Mouse (Mus musculus) limb, embryonic 14.5 days (tissue): Measurements from ENCODE around the gene Grm1. TPM values are rescaled to one million over a fixed set of nuclear protein-coding genes. Genes with fewer than 3 reads are reported as not detected.

ENCODE experiments used
- ATAC-seq: fragments of 200-750 bp; cut with Nextera tagmentation; 2 replicates; pipeline ENCODE4 v1.8.0; 2017; ENCODE audit warnings: low read depth, moderate number of reproducible peaks, moderate TSS enrichment; ENCODE audit not compliant: low FRiP score
- DNase-seq: peaks from one replicate; pipeline ENCODE4 v3.0.0-alpha.2; 2015; ENCODE audit warnings: low spot score
- H3K27ac ChIP-seq: fragments of 300-500 bp; sonication (generic); replicated peaks from 2 replicates; pipeline ENCODE4 v1.5.1; 2014; ENCODE audit warnings: low read depth, mild to moderate bottlenecking, low read length, moderate library complexity, mixed read lengths
- H3K27me3 ChIP-seq: fragments of 300-500 bp; sonication (generic); 2 replicates; pipeline ENCODE4 v1.6.1; 2014; ENCODE audit warnings: low read length, mixed read lengths; ENCODE audit not compliant: control insufficient read depth, insufficient read depth
- H3K36me3 ChIP-seq: fragments of 300-500 bp; sonication (generic); 2 replicates; pipeline ENCODE4 v1.6.1; 2014; ENCODE audit warnings: mild to moderate bottlenecking, low read length, moderate library complexity, mixed read lengths; ENCODE audit not compliant: control insufficient read depth, insufficient read depth
- H3K4me1 ChIP-seq: fragments of 300-500 bp; sonication (generic); 2 replicates; pipeline ENCODE4 v1.6.1; 2014; ENCODE audit warnings: antibody characterized with exemption, low read length, mixed read lengths; ENCODE audit not compliant: control insufficient read depth, insufficient read depth
- H3K4me2 ChIP-seq: fragments of 300-500 bp; sonication (generic); replicated peaks from 2 replicates; pipeline ENCODE4 v1.6.1; 2014; ENCODE audit warnings: low read depth, mild to moderate bottlenecking, low read length, moderate library complexity; ENCODE audit not compliant: severe bottlenecking
- H3K4me3 ChIP-seq: fragments of 300-500 bp; sonication (generic); replicated peaks from 2 replicates; pipeline ENCODE4 v1.5.1; 2014; ENCODE audit warnings: low read length
- H3K9ac ChIP-seq: fragments of 300-500 bp; sonication (generic); 2 replicates; pipeline ENCODE4 v1.6.1; 2014; ENCODE audit warnings: mild to moderate bottlenecking, low read depth, low read length, moderate library complexity; ENCODE audit not compliant: severe bottlenecking
- H3K9me3 ChIP-seq: fragments of 300-500 bp; sonication (generic); 2 replicates; pipeline ENCODE4 v1.6.1; 2016; ENCODE audit warnings: low read length; ENCODE audit not compliant: control insufficient read depth
- POLR2A ChIP-seq: fragments of 200-500 bp; IDR thresholded peaks from 2 replicates; pipeline ENCODE4 v1.8.0; 2012; ENCODE audit warnings: inconsistent platforms, mild to moderate bottlenecking, moderate library complexity, borderline replicate concordance; ENCODE audit not compliant: insufficient read depth, insufficient read length; ENCODE audit errors: extremely low read depth
- WGBS: fragments of 180-500 bp; shearing (Covaris S2); extraction: QIAGEN DNeasy Blood & Tissue Kit; methylation state at CpG from one replicate; pipeline ENCODE4 v1.1.7; 2014; 5-methylcytosine and 5-hydroxymethylcytosine counted together
- polyA plus RNA-seq, 2 experiments: library from polyadenylated mRNA; depleted of rRNA in 1 of 2; stranded (reverse) in 1 of 2; unstranded in 1 of 2; fragments of >200 nt; fragmentation: Nextera tagmentation in 1 of 2; extraction: Ambion mirVana in 1 of 2; gene quantifications; 2 replicates each; pipeline versions ENCODE4 v1.2.1 to v1.2.3; 2012 to 2014

Gene Grm1
- polyA plus RNA-seq (2012; rRNA removed): 0.08 TPM in 2 replicates
- polyA plus RNA-seq (2014; fragmentation: Nextera tagmentation; extraction: Ambion mirVana): 0.11 and 0.19 TPM in 2 replicates

DNA sequence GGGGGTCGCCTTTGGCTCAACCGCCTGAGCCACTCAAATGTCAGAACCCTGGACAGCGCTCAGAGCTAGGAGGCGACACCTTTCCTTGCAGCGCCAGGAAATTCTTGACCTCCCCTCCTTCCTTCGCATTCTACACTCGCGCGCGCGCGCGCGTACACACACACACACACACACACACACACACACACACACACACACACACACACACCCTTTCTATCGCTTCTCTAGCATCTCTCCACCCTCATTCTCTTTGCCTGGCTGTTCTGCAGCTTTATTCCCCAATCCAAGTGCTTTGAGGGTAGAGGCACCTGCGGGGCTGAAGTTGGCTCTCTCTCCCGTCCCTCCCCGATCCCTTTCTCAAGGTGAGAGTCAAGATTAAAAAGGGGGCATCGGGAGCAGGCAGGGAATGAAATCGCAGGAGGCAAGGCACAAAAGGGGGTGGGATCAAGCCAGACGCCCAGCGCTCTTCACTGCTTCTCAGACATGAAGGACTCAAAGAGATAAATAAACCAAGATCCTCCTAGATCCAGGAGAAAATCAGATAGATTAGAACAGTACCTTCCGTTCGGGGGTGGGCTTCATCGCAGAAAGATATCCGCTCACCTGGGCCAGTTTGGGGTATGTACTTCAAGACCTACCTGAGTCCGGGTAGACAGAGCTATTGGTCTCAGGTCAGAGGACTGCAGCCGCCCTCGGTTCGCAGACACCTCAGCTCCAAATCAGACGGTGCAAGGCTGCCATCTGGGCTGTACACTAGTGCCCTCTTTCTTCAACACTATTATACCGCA lies at the start of gene Grm1:
Gene Grm1, minus strand, starts transcription at position 746 of the 788 bp plus-strand sequence.
- Histone ChIP-seq H3K4me3 (no peak within 1 kb of the TSS), H3K4me1 (no peaks in the 10 kb centered on the region), H3K9me3 (no peaks in the 10 kb centered on the region), H3K9ac (no peak within 1 kb of the TSS), H3K36me3 (no peaks in the 10 kb centered on the region), H3K27me3 (peaks cover 36% of the 10 kb centered on the region), H3K4me2 (no peak within 1 kb of the TSS), H3K27ac (no peak within 1 kb of the TSS)
- DNase-seq (peak; percentile 63), ATAC-seq (no peak)
- no peak for TF ChIP-seq POLR2A
- WGBS: 3% methylated on average over 26 of the region's 32 CpGs

DNA sequence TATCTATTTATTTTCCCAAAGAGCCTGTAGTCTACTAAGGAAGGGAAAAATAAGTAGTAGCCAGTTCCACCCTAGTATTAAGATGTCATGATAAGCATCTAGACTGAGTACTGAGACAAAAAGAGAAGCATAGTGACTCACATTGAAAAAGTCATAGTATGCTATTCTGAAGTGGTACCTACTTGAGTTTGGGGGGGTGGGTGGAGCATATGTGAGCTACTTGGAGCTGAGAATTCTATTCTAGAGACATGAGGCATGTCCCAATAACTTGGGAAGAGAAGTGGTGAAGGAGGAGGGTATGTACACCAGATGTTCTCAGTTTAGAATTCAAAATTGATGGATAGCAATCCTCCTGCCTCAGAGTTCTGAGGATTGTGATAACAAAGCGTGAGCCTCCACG lies 39.6 kb upstream of the Grm1 start:
- Histone ChIP-seq H3K9me3 (no peaks in the 10 kb centered on the region), H3K4me3 (no peak overlapping the region), H3K27ac (no peak overlapping the region), H3K36me3 (no peaks in the 10 kb centered on the region), H3K27me3 (no peaks in the 10 kb centered on the region), H3K4me1 (no peaks in the 10 kb centered on the region), H3K4me2 (no peak overlapping the region), H3K9ac (no peak overlapping the region)
- 80% methylated on average over 2 of the region's 2 CpGs for WGBS
- DNase-seq (no peak), ATAC-seq (no peak)
- no peak for TF ChIP-seq POLR2A

DNA sequence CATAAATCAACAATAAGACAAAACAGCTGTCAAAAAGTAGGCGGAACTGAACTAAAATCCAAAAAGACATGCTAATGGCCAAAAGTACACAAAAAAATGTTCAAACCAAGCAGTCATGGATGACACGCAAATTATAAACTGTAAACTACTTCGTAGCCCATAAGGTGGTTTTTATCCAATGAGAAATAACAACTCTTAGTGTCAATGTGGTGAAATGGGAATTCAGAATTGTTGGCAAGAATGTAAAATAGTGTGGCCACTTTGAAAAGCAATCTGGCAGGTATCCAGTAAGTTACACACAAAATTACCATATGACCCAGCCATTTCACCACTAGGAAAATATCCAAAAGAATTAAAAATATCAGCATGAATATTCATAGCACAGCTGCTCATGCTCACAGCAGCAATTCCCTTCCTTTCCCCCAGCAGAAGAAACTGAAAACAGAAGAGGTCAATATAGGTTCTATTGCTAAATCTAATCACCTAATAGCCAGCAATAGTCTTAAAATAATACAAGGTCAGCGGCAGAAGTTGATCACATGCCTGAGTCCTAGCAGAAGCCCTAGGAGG lies 16.4 kb upstream of the Grm1 start:
- DNase-seq (no peak), ATAC-seq (no peak)
- Histone ChIP-seq H3K27ac (no peak overlapping the region), H3K4me2 (no peak overlapping the region), H3K36me3 (no peaks in the 10 kb centered on the region), H3K4me3 (no peak overlapping the region), H3K9ac (no peak overlapping the region), H3K9me3 (no peaks in the 10 kb centered on the region), H3K4me1 (no peaks in the 10 kb centered on the region), H3K27me3 (no peaks in the 10 kb centered on the region)
- TF ChIP-seq POLR2A: no peak
- 87% methylated on average over 4 of the region's 4 CpGs for WGBS

DNA sequence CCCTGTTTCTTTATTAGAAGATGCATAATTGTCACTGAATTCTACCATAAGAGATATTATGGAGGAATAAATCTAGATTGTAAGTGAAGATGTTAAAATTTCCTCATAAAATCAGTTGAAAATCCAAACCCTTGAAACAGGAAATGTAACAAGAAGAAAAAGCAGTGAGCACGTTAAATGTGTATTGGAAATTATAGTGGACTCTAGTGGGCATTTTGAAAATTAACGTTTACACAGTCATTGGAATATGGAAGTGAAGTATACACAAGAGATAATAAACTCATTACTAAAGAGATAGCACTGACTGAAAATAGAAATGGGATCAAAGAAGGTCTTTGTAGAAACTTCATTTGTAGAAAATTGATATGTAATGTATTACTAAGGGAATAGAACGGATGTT lies 4.2 kb upstream of the Grm1 start:
- H3K4me3 ChIP-seq: no peak overlapping the region
- ATAC-seq (no peak), DNase-seq (no peak)
- no peak overlapping the region for H3K27ac ChIP-seq
- 83% methylated on average over 3 of the region's 3 CpGs for WGBS
- H3K27me3 ChIP-seq: peaks cover 16% of the 10 kb centered on the region
- H3K4me2 ChIP-seq: no peak overlapping the region
- no peak for TF ChIP-seq POLR2A
- H3K36me3 ChIP-seq: no peaks in the 10 kb centered on the region
- H3K9me3 ChIP-seq: no peaks in the 10 kb centered on the region
- no peaks in the 10 kb centered on the region for H3K4me1 ChIP-seq
- no peak overlapping the region for H3K9ac ChIP-seq

DNA sequence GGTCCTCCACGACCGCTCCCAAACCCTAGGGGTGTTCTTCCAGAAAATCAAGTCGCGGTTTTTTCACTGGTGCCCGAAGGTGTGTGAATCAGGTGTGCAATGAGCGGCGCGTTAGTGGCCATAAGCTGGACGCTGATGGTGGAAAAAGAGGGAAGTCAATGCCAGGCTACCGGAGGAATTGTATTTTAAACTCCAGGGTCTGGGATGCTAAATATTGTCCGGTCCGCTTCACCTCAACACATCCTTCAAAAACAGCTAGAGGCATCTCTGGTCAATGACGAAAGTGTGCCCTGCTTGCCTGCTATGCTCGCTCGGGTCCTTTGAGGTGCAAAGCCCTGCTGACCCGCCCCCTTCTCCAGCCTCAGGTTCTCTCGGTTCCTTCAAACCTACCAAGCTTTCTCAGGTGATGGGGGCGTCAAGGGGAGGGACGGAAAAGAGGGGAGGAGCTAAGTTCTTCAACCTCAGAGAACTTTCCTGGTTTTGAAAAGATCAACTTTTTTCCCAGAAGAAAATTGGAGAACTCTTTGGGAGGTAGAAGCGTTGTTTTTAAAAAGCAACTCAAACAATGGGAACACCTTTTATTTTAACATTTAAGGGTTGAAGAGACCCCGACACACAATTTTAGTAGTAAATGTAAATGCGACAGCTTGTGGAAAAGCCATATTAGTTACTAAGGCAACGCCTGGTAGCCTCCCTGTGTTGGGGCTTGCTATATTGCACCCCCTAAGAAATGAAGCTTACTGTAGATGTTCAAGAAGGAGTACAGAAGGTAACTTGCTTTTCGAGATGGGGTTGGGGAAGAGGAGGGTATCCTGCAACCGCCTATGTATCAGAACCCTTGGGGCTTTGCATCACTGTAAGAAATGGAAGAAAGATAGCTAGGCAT lies 1.2 kb downstream of the Grm1 start:
- no peak overlapping the region for H3K4me2 ChIP-seq
- 11% methylated on average over 25 of the region's 25 CpGs for WGBS
- TF ChIP-seq POLR2A: no peak
- H3K4me1 ChIP-seq: no peaks in the 10 kb centered on the region
- no peak overlapping the region for H3K9ac ChIP-seq
- DNase-seq: no peak
- ATAC-seq: no peak
- H3K27me3 ChIP-seq: peaks cover 36% of the 10 kb centered on the region
- H3K36me3 ChIP-seq: no peaks in the 10 kb centered on the region
- H3K27ac ChIP-seq: no peak overlapping the region
- H3K4me3 ChIP-seq: no peak overlapping the region
- no peaks in the 10 kb centered on the region for H3K9me3 ChIP-seq
